Mouse (Mus musculus) megakaryocyte, embryonic 14.5 days (primary cell): ENCODE data around the gene Nipal1. TPM values are rescaled to one million over a fixed set of nuclear protein-coding genes. Genes with fewer than 3 reads are reported as not detected.
A peak's percentile ranks its signal among the peaks of the same experiment; 100 is the strongest.

Experiments used
- H3K27me3 ChIP-seq: replicated peaks from 2 replicates; pipeline ENCODE3; 2012; ENCODE audit warnings: inconsistent platforms
- H3K36me3 ChIP-seq: replicated peaks from 2 replicates; pipeline ENCODE3; 2012; ENCODE audit warnings: low read length, inconsistent platforms, mixed read lengths
- H3K4me1 ChIP-seq: 2 replicates; pipeline ENCODE4 v1.6.1; 2012; ENCODE audit warnings: inconsistent platforms
- H3K4me3 ChIP-seq: replicated peaks from 2 replicates; pipeline ENCODE3; 2012; ENCODE audit warnings: moderate library complexity, mild to moderate bottlenecking, inconsistent platforms
- H3K9me3 ChIP-seq: 2 replicates; pipeline ENCODE4 v1.6.1; 2012; ENCODE audit warnings: inconsistent platforms
- FLI1 ChIP-seq: IDR thresholded peaks from 2 replicates; pipeline ENCODE4 v1.6.1; 2012; ENCODE audit warnings: low read length, inconsistent platforms, mixed read lengths
- GATA1 ChIP-seq: IDR thresholded peaks from 3 replicates; pipeline ENCODE4 v1.6.1; 2012; ENCODE audit warnings: mixed read lengths, low read length, inconsistent platforms, borderline replicate concordance
- polyA plus RNA-seq: library from polyadenylated mRNA; stranded (reverse); fragments of >175 nt; gene quantifications from 2 replicates; pipeline ENCODE4 v1.2.3, GENCODE M21; 2012; ENCODE audit warnings: low replicate concordance; ENCODE audit not compliant: insufficient read depth

Nipal1 gene
- polyA plus RNA-seq: not detected in 2 replicates

GRCm38 (mm10) chr5:72647418-72647907 is at the start of gene Nipal1:
TSS of gene Nipal1 (plus strand) at chr5:72647795.
- Histone ChIP-seq H3K4me1 (peaks cover 16% of the 10 kb centered on the region), H3K27me3 (peaks cover 56% of the 10 kb centered on the region), H3K36me3 (no peaks in the 10 kb centered on the region), H3K4me3 (peak within 1 kb of the TSS; percentile 89), H3K9me3 (no peaks in the 10 kb centered on the region)
- TF ChIP-seq GATA1: no peak
- no peak for TF ChIP-seq FLI1

GRCm38 (mm10) chr5:72601006-72601405 is 46.6 kb upstream of the Nipal1 start:
- H3K36me3 ChIP-seq: no peaks in the 10 kb centered on the region
- H3K4me3 ChIP-seq: no peak overlapping the region
- no peaks in the 10 kb centered on the region for H3K4me1 ChIP-seq
- no peak for TF ChIP-seq FLI1
- TF ChIP-seq GATA1: no peak
- no peaks in the 10 kb centered on the region for H3K9me3 ChIP-seq
- H3K27me3 ChIP-seq: no peaks in the 10 kb centered on the region

- TF ChIP-seq FLI1 (no peak), GATA1 (no peak)
- Histone ChIP-seq H3K4me3 (no peak overlapping the region), H3K4me1 (no peaks in the 10 kb centered on the region), H3K27me3 (peaks cover 1% of the 10 kb centered on the region), H3K9me3 (no peaks in the 10 kb centered on the region), H3K36me3 (no peaks in the 10 kb centered on the region)
Observed at GRCm38 (mm10) chr5:72603138-72603537, 44.5 kb upstream of the Nipal1 start.

GRCm38 (mm10) chr5:72617413-72617812 is 30.2 kb upstream of the Nipal1 start:
- H3K4me1 ChIP-seq: peaks cover 13% of the 10 kb centered on the region
- H3K4me3 ChIP-seq: no peak overlapping the region
- no peaks in the 10 kb centered on the region for H3K9me3 ChIP-seq
- no peaks in the 10 kb centered on the region for H3K36me3 ChIP-seq
- TF ChIP-seq FLI1 (no peak), GATA1 (no peak)
- no peaks in the 10 kb centered on the region for H3K27me3 ChIP-seq

GRCm38 (mm10) chr5:72621022-72621421 is 26.6 kb upstream of the Nipal1 start:
- Histone ChIP-seq H3K36me3 (no peaks in the 10 kb centered on the region), H3K4me1 (peaks cover 13% of the 10 kb centered on the region), H3K27me3 (no peaks in the 10 kb centered on the region), H3K9me3 (no peaks in the 10 kb centered on the region), H3K4me3 (no peak overlapping the region)
- TF ChIP-seq FLI1 (no peak), GATA1 (no peak)

- Histone ChIP-seq H3K27me3 (peaks cover 2% of the 10 kb centered on the region), H3K36me3 (no peaks in the 10 kb centered on the region), H3K9me3 (no peaks in the 10 kb centered on the region), H3K4me1 (peaks cover 8% of the 10 kb centered on the region), H3K4me3 (no peak overlapping the region)
- TF ChIP-seq FLI1: no peak
- TF ChIP-seq GATA1: no peak
Observed at GRCm38 (mm10) chr5:72630026-72630425, 17.6 kb upstream of the Nipal1 start.

GRCm38 (mm10) chr5:72634791-72635271 is 12.8 kb upstream of the Nipal1 start:
- Histone ChIP-seq H3K9me3 (no peaks in the 10 kb centered on the region), H3K27me3 (no peaks in the 10 kb centered on the region), H3K4me3 (peak overlapping the region; percentile 84), H3K36me3 (no peaks in the 10 kb centered on the region), H3K4me1 (peaks cover 21% of the 10 kb centered on the region)
- no peak for TF ChIP-seq GATA1
- no peak for TF ChIP-seq FLI1

GRCm38 (mm10) chr5:72636122-72636521 is 11.5 kb upstream of the Nipal1 start:
- H3K4me1 ChIP-seq: peaks cover 21% of the 10 kb centered on the region
- H3K9me3 ChIP-seq: no peaks in the 10 kb centered on the region
- H3K4me3 ChIP-seq: no peak overlapping the region
- no peak for TF ChIP-seq GATA1
- TF ChIP-seq FLI1: no peak
- H3K36me3 ChIP-seq: no peaks in the 10 kb centered on the region
- no peaks in the 10 kb centered on the region for H3K27me3 ChIP-seq

GRCm38 (mm10) chr5:72636576-72636975 is 11.0 kb upstream of the Nipal1 start:
- Histone ChIP-seq H3K4me1 (peaks cover 21% of the 10 kb centered on the region), H3K27me3 (no peaks in the 10 kb centered on the region), H3K4me3 (no peak overlapping the region), H3K36me3 (no peaks in the 10 kb centered on the region), H3K9me3 (no peaks in the 10 kb centered on the region)
- TF ChIP-seq GATA1 (no peak), FLI1 (no peak)

GRCm38 (mm10) chr5:72640072-72640471 is 7.5 kb upstream of the Nipal1 start:
- Histone ChIP-seq H3K4me1 (peaks cover 12% of the 10 kb centered on the region), H3K9me3 (no peaks in the 10 kb centered on the region), H3K27me3 (peaks cover 10% of the 10 kb centered on the region), H3K4me3 (no peak overlapping the region), H3K36me3 (no peaks in the 10 kb centered on the region)
- no peak for TF ChIP-seq GATA1
- TF ChIP-seq FLI1: no peak

GRCm38 (mm10) chr5:72643655-72644054 is 3.9 kb upstream of the Nipal1 start:
- H3K4me3 ChIP-seq: no peak overlapping the region
- no peaks in the 10 kb centered on the region for H3K36me3 ChIP-seq
- H3K9me3 ChIP-seq: no peaks in the 10 kb centered on the region
- peaks cover 16% of the 10 kb centered on the region for H3K4me1 ChIP-seq
- TF ChIP-seq FLI1 (no peak), GATA1 (no peak)
- peaks cover 37% of the 10 kb centered on the region for H3K27me3 ChIP-seq
